Mouse (Mus musculus): ENCODE results near the gene Papln. TPM values are rescaled to one million over a fixed set of nuclear protein-coding genes. Genes with fewer than 3 reads are reported as not detected.

The Papln gene
- polyA plus RNA-seq, 1 experiment from 2014 or later = 0.20 TPM

GRCm38 (mm10) chr12:83833979-83834378, 70.5 kb downstream of the Papln start:
- Histone ChIP-seq H3K9ac (replicated peaks; ENCODE audit: low read depth, low read length) (no peak overlapping the region), H3K4me3 (ENCODE audit: low read depth, low read length) (no peak overlapping the region), H3K9me3 (ENCODE audit: control insufficient read depth, low read length) (no peaks in the 10 kb centered on the region), H3K4me1 (ENCODE audit: control insufficient read depth, insufficient read depth, low read length) (no peaks in the 10 kb centered on the region), H3K36me3 (ENCODE audit: control insufficient read depth, insufficient read depth, low read length) (no peaks in the 10 kb centered on the region; the same call in 1 of the 2 replicates), H3K27ac (ENCODE audit: low read depth, low read length) (no peak overlapping the region), H3K27me3 (ENCODE audit: control insufficient read depth, insufficient read depth, low read length) (no peaks in the 10 kb centered on the region), H3K4me2 (ENCODE audit: low read depth, low read length) (no peak overlapping the region)
- ATAC-seq (ENCODE audit: low read depth) = no peak
- 99% methylated on average over 3 of the region's 3 CpGs for WGBS

GRCm38 (mm10) chr12:83841409-83842190, 78.2 kb downstream of the Papln start:
- H3K36me3 ChIP-seq (ENCODE audit: control insufficient read depth, insufficient read depth, low read length) = no peaks in the 10 kb centered on the region; the same call in 1 of the 2 replicates
- H3K9me3 ChIP-seq (ENCODE audit: control insufficient read depth, low read length) = no peaks in the 10 kb centered on the region
- no peaks in the 10 kb centered on the region for H3K27me3 ChIP-seq (ENCODE audit: control insufficient read depth, insufficient read depth, low read length)
- H3K9ac ChIP-seq (replicated peaks; ENCODE audit: low read depth, low read length) = no peak overlapping the region
- H3K4me3 ChIP-seq (ENCODE audit: low read depth, low read length) = no peak overlapping the region
- 90% methylated on average over 10 of the region's 10 CpGs for WGBS
- ATAC-seq (ENCODE audit: low read depth) = no peak
- H3K27ac ChIP-seq (ENCODE audit: low read depth, low read length) = no peak overlapping the region
- no peak overlapping the region for H3K4me2 ChIP-seq (ENCODE audit: low read depth, low read length)
- H3K4me1 ChIP-seq (ENCODE audit: control insufficient read depth, insufficient read depth, low read length) = no peaks in the 10 kb centered on the region

Other genes starting within 250 kb of the Papln start
- 39.9 and 47.1 TPM in 2 replicates for gene Dcaf4, start 243.2 kb upstream of the Papln start, polyA plus RNA-seq (2014; fragmentation: Nextera tagmentation; extraction: Ambion mirVana)
- 23.6 and 29.0 TPM in 2 replicates for gene Zfyve1, start 166.4 kb upstream of the Papln start, polyA plus RNA-seq (2014; fragmentation: Nextera tagmentation; extraction: Ambion mirVana)
- gene Rbm25, start 132.4 kb upstream of the Papln start, polyA plus RNA-seq (2014; fragmentation: Nextera tagmentation; extraction: Ambion mirVana) = 239 and 242 TPM in 2 replicates
- 81.5 and 84.3 TPM in 2 replicates for gene Psen1, start 75.5 kb upstream of the Papln start, polyA plus RNA-seq (2014; fragmentation: Nextera tagmentation; extraction: Ambion mirVana)
- 16.1 and 19.4 TPM in 2 replicates for gene Numb, start 158.3 kb downstream of the Papln start, polyA plus RNA-seq (2014; fragmentation: Nextera tagmentation; extraction: Ambion mirVana)
- gene Riox1, start 187.0 kb downstream of the Papln start, polyA plus RNA-seq (2014; fragmentation: Nextera tagmentation; extraction: Ambion mirVana) = 10.5 and 12.6 TPM in 2 replicates
- not detected in 2 replicates for gene Heatr4, start 221.2 kb downstream of the Papln start, polyA plus RNA-seq (2014; fragmentation: Nextera tagmentation; extraction: Ambion mirVana)
- 11.3 and 13.7 TPM in 2 replicates for gene Acot2, start 224.2 kb downstream of the Papln start, polyA plus RNA-seq (2014; fragmentation: Nextera tagmentation; extraction: Ambion mirVana)
- gene Acot1, start 245.9 kb downstream of the Papln start, polyA plus RNA-seq (2014; fragmentation: Nextera tagmentation; extraction: Ambion mirVana) = 93.6 and 93.9 TPM in 2 replicates